ENCODE assay signal across 8 mouse cellular contexts in the genomic region with DNA sequence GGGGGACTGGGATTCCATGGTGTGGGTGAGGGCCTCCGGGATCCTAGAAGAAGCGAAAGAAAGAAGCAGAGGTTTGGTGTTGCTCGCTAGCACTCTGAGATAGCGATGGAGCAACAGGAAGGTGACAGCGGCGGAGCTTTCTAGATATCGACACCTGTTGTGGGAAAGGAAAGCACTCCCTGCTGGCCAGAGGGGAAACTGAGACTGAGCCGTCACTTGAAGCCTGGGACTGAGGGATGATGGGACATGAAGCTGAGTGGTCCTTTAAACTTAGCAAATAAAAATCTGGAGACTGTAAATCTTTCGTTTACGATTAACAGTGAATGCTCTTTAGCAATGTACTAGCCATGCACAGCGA.
DNase-seq lines count a peak whose midpoint lies in the region; ATAC-seq and TF ChIP-seq lines count a peak whose summit lies in the region.

No protein-coding gene starts in this region.

- no peaks in the 10 kb centered on the region for H3K9me3 ChIP-seq in kidney, embryonic 15.5 days (replicated peaks)
- no peaks in the 10 kb centered on the region for H3K9me3 ChIP-seq in ES-Bruce4 (replicated peaks; ENCODE audit: control insufficient read depth, insufficient read depth, low read length, poor library complexity, severe bottlenecking)
- H3K9me3 ChIP-seq in embryonic facial prominence, embryonic 10.5 days = no peaks in the 10 kb centered on the region
- no peaks in the 10 kb centered on the region for H3K9me3 ChIP-seq in limb, embryonic 12.5 days

- H3K27ac ChIP-seq in kidney, embryonic 15.5 days = peak overlapping the region; percentile 20; the same call in 1 of the 2 replicates
- H3K27ac ChIP-seq in ES-Bruce4 (ENCODE audit: insufficient read depth, low read length) = no peak overlapping the region
- H3K27ac ChIP-seq in embryonic facial prominence, embryonic 10.5 days (replicated peaks) = peak overlapping the region; percentile 82
- peak overlapping the region; percentile 66 for H3K27ac ChIP-seq in limb, embryonic 12.5 days

- ATAC-seq in kidney, embryonic 15.5 days (replicated peaks; ENCODE audit: low FRiP score) = peak; percentile 53
- no peak for ATAC-seq in limb, embryonic 12.5 days (ENCODE audit: insufficient number of reproducible peaks, insufficient read depth, low FRiP score, low TSS enrichment, low read depth)
- ATAC-seq in activated CD4-positive, CD25-positive, alpha-beta regulatory T cell, adult 4 months = no peak

- peaks cover 14% of the 10 kb centered on the region for H3K4me1 ChIP-seq in kidney, embryonic 15.5 days
- peaks cover 4% of the 10 kb centered on the region for H3K4me1 ChIP-seq in ES-Bruce4 (ENCODE audit: control insufficient read depth, insufficient read depth, low read length)
- H3K4me1 ChIP-seq in embryonic facial prominence, embryonic 10.5 days = peaks cover 22% of the 10 kb centered on the region
- peaks cover 12% of the 10 kb centered on the region for H3K4me1 ChIP-seq in limb, embryonic 12.5 days (replicated peaks)

- no peak for TF ChIP-seq EP300 in ES-Bruce4 (IDR thresholded peaks at IDR 0.05; ENCODE audit: insufficient read depth, low read depth, low read length)

- peak overlapping the region; percentile 56 for H3K4me2 ChIP-seq in kidney, embryonic 15.5 days
- peak overlapping the region; percentile 34 for H3K4me2 ChIP-seq in limb, embryonic 12.5 days

- no peak overlapping the region for H3K9ac ChIP-seq in kidney, embryonic 15.5 days
- H3K9ac ChIP-seq in ES-Bruce4 (ENCODE audit: low read depth, poor library complexity, severe bottlenecking) = no peak overlapping the region
- H3K9ac ChIP-seq in limb, embryonic 12.5 days (replicated peaks) = no peak overlapping the region

- peak; percentile 12 for TF ChIP-seq CTCF in ES-Bruce4 (IDR thresholded peaks at IDR 0.05; ENCODE audit: low read depth, low read length)

- peak overlapping the region; percentile 21 for H3K4me3 ChIP-seq in kidney, embryonic 15.5 days (replicated peaks)
- no peak overlapping the region for H3K4me3 ChIP-seq in ES-Bruce4 (ENCODE audit: low read depth, low read length)
- peak overlapping the region; percentile 36; the same call in 1 of the 2 replicates for H3K4me3 ChIP-seq in embryonic facial prominence, embryonic 10.5 days
- no peak overlapping the region for H3K4me3 ChIP-seq in limb, embryonic 12.5 days (replicated peaks)

- no peaks in the 10 kb centered on the region for H3K36me3 ChIP-seq in kidney, embryonic 15.5 days
- no peaks in the 10 kb centered on the region for H3K36me3 ChIP-seq in ES-Bruce4 (ENCODE audit: control insufficient read depth, insufficient read depth, low read length, poor library complexity, severe bottlenecking)
- H3K36me3 ChIP-seq in embryonic facial prominence, embryonic 10.5 days (replicated peaks) = no peaks in the 10 kb centered on the region
- H3K36me3 ChIP-seq in limb, embryonic 12.5 days = no peaks in the 10 kb centered on the region

- 26% methylated on average over 11 of the region's 11 CpGs for WGBS in kidney, embryonic 15.5 days
- 44% methylated on average over 11 of the region's 11 CpGs for WGBS in embryonic facial prominence, embryonic 10.5 days
- WGBS in limb, embryonic 12.5 days = 25% methylated on average over 11 of the region's 11 CpGs

- no peak for DNase-seq in kidney, postnatal 25 days
- no peak for DNase-seq in embryonic facial prominence, embryonic 10.5 days (ENCODE audit: low spot score)
- DNase-seq in cerebellum, postnatal 14 days = no peak
- DNase-seq in ovary, adult 18-20 months (ENCODE audit: low spot score) = no peak

- no peak for TF ChIP-seq POLR2A in ES-Bruce4 (IDR thresholded peaks at IDR 0.05; ENCODE audit: insufficient read depth, low read length)

- no peaks in the 10 kb centered on the region for H3K27me3 ChIP-seq in kidney, embryonic 15.5 days
- H3K27me3 ChIP-seq in ES-Bruce4 (ENCODE audit: control insufficient read depth, insufficient read depth, low read length, poor library complexity, severe bottlenecking) = no peaks in the 10 kb centered on the region
- H3K27me3 ChIP-seq in embryonic facial prominence, embryonic 10.5 days (replicated peaks; ENCODE audit: low read depth, poor library complexity, severe bottlenecking) = no peaks in the 10 kb centered on the region
- H3K27me3 ChIP-seq in limb, embryonic 12.5 days = no peaks in the 10 kb centered on the region

Comparison
In these comparisons a context has a peak if more than half of its experiments do, and no peak if none do; other contexts are left out.
1. H3K4me3 ChIP-seq: peak in kidney, embryonic 15.5 days (single experiment) and embryonic facial prominence, embryonic 10.5 days (single experiment); none in ES-Bruce4 (single experiment) and limb, embryonic 12.5 days (single experiment).